Mouse (Mus musculus) G1E (cell line): ENCODE measurements around the gene Lrfn2.

Source experiments
- CTCF ChIP-seq: IDR thresholded peaks from 2 replicates; pipeline ENCODE4 v1.5.1; 2012; ENCODE audit warnings: low read depth, low read length, inconsistent platforms, mixed read lengths
- GATA1 ChIP-seq: IDR thresholded peaks from 2 replicates; pipeline ENCODE4 v1.6.1; 2012; ENCODE audit warnings: borderline replicate concordance, low read length, inconsistent platforms, mixed read lengths
- GATA2 ChIP-seq: IDR thresholded peaks from 2 replicates; pipeline ENCODE4 v1.6.1; 2012; ENCODE audit warnings: low read depth, low read length, inconsistent platforms, borderline replicate concordance
- POLR2AphosphoS5 ChIP-seq: IDR thresholded peaks from 2 replicates; pipeline ENCODE4 v1.6.1; 2012; ENCODE audit warnings: low read depth, low read length, inconsistent platforms; ENCODE audit not compliant: insufficient replicate concordance
- TAL1 ChIP-seq: conservative IDR thresholded peaks from 2 replicates; pipeline ENCODE4 v1.6.1; 2012; ENCODE audit warnings: low read depth, low read length, inconsistent platforms, mixed read lengths

DNA sequence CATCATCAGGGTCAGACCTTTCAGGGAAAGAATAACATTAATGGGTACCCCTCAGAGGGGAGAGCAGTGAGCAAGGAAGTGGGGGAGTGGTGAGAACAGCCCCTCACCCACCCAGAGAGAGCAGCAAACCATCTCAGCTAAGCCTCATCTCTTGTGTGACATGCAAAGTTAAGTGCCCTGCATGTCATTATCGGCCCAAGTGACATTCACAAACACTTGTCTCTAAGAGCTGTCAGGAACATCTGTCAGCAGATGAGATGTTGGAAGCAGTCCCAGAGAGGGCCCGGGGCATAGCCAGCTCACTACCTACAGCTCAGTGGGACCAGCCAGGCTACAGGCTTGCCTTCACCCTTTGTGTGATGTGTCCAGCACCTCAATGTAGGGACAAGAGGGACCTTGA lies 146.0 kb downstream of the Lrfn2 start:
- no peak for TF ChIP-seq CTCF
- no peak for TF ChIP-seq GATA2
- TF ChIP-seq GATA1: no peak
- TF ChIP-seq TAL1: no peak
- no peak for TF ChIP-seq POLR2AphosphoS5
